Mouse (Mus musculus): Measurements from ENCODE around the gene Tmem242.

Gene Tmem242

DNA sequence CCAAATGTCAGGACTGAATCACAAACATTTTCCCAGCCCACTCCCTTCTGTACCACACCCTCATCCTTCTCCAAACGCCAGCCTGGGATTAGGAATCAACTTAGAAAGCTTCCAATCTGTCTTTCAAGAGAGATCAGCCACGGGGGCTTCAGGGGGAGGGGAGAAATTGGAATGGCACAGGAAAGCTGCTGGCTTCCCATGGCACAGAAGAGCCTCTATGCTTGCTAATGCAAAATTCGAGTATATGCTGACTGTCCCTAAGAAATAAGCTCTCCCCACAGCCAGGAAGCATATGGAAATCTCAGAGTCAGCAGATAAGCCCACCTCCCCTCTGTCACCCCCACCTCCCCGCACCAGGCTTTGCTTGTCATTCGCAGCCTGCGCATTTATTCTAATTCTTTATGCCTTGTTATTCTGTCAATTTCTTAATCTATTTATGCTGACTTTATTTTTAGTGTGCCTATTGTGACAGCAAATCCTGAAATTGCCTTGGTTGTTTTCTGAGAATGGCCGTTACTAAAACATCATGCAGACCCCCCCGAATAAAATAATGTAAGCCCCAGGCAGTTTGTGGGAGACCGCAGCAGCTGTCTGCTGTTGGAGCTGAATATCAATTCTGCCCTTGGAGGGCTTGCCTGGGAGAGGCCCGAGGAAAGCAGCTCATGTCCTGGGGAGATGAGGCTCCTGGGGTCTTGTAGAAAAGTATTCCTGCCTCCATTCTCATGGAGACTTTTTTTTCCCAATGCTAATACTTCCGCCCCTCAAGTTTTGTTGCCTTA lies 62.7 kb downstream of the Tmem242 start:
- DNase-seq (ENCODE audit: low spot score in 2 of 2): no peak

DNA sequence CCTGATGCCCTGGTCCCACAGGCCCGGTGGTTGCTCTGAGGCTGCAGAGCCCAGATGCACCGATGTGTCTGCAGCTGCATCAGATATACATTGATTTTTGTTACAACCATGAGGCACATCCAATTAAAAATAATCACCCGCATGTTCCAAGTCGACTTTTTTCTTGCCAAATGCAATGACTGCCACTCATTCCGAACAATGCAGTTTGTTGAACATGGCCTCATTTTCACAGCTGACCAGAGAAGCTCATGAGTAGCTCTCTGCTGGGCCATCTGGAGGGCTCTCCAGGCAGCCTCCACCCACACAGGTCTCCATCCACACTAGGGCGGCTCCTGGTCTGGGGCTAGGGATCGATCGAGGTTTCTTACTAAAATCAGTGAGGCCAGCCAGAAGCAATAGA lies 67.1 kb downstream of the Tmem242 start:
- no peak for DNase-seq (ENCODE audit: low spot score in 2 of 2)

DNA sequence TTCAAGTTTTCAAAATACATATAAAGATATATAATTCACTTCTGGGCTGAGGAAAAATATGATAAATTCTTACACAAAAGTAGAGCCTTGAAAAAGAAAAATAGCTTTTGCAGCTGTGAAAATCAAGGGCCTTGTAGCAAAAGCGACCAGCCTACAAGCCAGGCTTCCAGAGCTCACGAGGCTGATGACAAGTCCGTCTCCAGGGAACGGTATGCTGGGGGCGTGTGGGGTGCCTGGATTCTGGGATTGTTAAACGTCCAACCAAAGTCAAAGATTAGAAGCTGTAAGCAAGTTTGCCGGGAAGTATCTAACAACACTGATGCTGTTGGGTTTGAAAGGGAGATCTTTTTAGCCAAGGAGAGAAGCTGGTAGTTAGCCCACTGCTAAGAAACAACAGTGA lies 68.5 kb downstream of the Tmem242 start:
- DNase-seq (ENCODE audit: low spot score in 2 of 2): no peak

DNA sequence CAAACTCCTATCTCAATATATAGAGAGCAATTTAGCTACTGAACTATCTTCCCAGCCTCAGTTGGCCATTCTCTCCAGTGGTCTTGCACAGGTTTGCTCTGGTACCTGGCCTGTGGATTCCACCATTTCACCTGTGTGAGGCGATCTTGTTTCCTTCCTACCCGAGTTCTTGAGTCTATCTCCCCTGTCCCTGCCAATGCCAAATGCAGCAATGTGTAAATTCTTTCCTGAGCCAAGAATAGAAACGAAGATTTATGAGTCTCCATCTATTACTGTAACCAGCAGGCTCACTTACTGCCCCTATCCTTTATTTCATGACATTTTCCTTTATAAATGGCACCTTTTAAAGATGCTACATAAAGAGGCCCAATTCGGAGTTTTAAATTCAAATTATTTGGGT lies 69.0 kb downstream of the Tmem242 start:
- DNase-seq (ENCODE audit: low spot score in 2 of 2): no peak

DNA sequence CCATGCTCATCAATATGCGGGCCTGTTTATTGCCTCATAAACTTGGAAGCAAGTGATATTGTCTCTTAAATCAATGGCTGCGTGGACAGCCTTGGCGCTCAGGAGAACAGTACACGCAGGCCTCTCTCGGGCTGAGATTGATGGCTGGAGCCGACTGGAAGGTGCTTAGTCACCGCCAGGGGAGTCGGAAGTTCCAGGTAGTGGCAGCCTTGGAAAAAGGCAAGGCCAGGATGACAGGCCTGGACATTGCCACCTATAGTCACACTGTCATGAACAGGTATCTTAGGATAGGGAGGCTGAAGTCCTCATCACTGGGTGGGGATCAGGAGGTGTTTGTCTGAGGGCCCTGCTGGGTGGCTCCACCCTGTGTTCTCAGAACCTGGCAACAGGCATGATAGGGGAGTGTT lies 74.1 kb downstream of the Tmem242 start:
- DNase-seq (ENCODE audit: low spot score in 2 of 2): no peak
